Mouse (Mus musculus): ENCODE data around the gene Egfl7. TPM values are rescaled to one million over a fixed set of nuclear protein-coding genes. Genes with fewer than 3 reads are reported as not detected.

Gene Egfl7
- polyA plus RNA-seq, 1 experiment: 37.7 TPM

- no peaks in the 10 kb centered on the region for H3K9me3 ChIP-seq (replicated peaks; ENCODE audit: control insufficient read depth, insufficient read depth, low read length, poor library complexity, severe bottlenecking)
- no peaks in the 10 kb centered on the region for H3K36me3 ChIP-seq (ENCODE audit: control insufficient read depth, insufficient read depth, low read length, poor library complexity, severe bottlenecking)
- peaks cover 6% of the 10 kb centered on the region for H3K4me1 ChIP-seq (ENCODE audit: control insufficient read depth, insufficient read depth, low read length)
- no peak overlapping the region for H3K9ac ChIP-seq (ENCODE audit: low read depth, poor library complexity, severe bottlenecking)
- no peaks in the 10 kb centered on the region for H3K27me3 ChIP-seq (ENCODE audit: control insufficient read depth, insufficient read depth, low read length, poor library complexity, severe bottlenecking)
- no peak overlapping the region for H3K4me3 ChIP-seq (ENCODE audit: low read depth, low read length)
- no peak for TF ChIP-seq EP300 (IDR thresholded peaks at IDR 0.05; ENCODE audit: insufficient read depth, low read depth, low read length)
- no peak for TF ChIP-seq POLR2A (IDR thresholded peaks at IDR 0.05; ENCODE audit: insufficient read depth, low read length)
- TF ChIP-seq CTCF (IDR thresholded peaks at IDR 0.05; ENCODE audit: low read depth, low read length): no peak
- no peak overlapping the region for H3K27ac ChIP-seq (ENCODE audit: insufficient read depth, low read length)
These were observed 37.5 kb downstream of the Egfl7 start for GRCm38 (mm10) chr2:26617331-26617730.

- Histone ChIP-seq H3K4me3 (ENCODE audit: low read depth, low read length) (no peak overlapping the region), H3K4me1 (ENCODE audit: control insufficient read depth, insufficient read depth, low read length) (peaks cover under 1% of the 10 kb centered on the region), H3K27me3 (ENCODE audit: control insufficient read depth, insufficient read depth, low read length, poor library complexity, severe bottlenecking) (no peaks in the 10 kb centered on the region), H3K9me3 (replicated peaks; ENCODE audit: control insufficient read depth, insufficient read depth, low read length, poor library complexity, severe bottlenecking) (no peaks in the 10 kb centered on the region), H3K9ac (ENCODE audit: low read depth, poor library complexity, severe bottlenecking) (no peak overlapping the region), H3K36me3 (ENCODE audit: control insufficient read depth, insufficient read depth, low read length, poor library complexity, severe bottlenecking) (no peaks in the 10 kb centered on the region), H3K27ac (ENCODE audit: insufficient read depth, low read length) (no peak overlapping the region)
- TF ChIP-seq EP300 (IDR thresholded peaks at IDR 0.05; ENCODE audit: insufficient read depth, low read depth, low read length) (no peak), CTCF (IDR thresholded peaks at IDR 0.05; ENCODE audit: low read depth, low read length) (no peak), POLR2A (IDR thresholded peaks at IDR 0.05; ENCODE audit: insufficient read depth, low read length) (no peak)
These were observed 38.1 kb downstream of the Egfl7 start for GRCm38 (mm10) chr2:26617928-26618327.

GRCm38 (mm10) chr2:26621246-26621645 is 41.4 kb downstream of the Egfl7 start:
- H3K4me1 ChIP-seq (ENCODE audit: control insufficient read depth, insufficient read depth, low read length): no peaks in the 10 kb centered on the region
- no peaks in the 10 kb centered on the region for H3K36me3 ChIP-seq (ENCODE audit: control insufficient read depth, insufficient read depth, low read length, poor library complexity, severe bottlenecking)
- no peaks in the 10 kb centered on the region for H3K9me3 ChIP-seq (replicated peaks; ENCODE audit: control insufficient read depth, insufficient read depth, low read length, poor library complexity, severe bottlenecking)
- H3K27me3 ChIP-seq (ENCODE audit: control insufficient read depth, insufficient read depth, low read length, poor library complexity, severe bottlenecking): no peaks in the 10 kb centered on the region
- TF ChIP-seq POLR2A (IDR thresholded peaks at IDR 0.05; ENCODE audit: insufficient read depth, low read length): no peak
- TF ChIP-seq EP300 (IDR thresholded peaks at IDR 0.05; ENCODE audit: insufficient read depth, low read depth, low read length): no peak
- no peak for TF ChIP-seq CTCF (IDR thresholded peaks at IDR 0.05; ENCODE audit: low read depth, low read length)
- no peak overlapping the region for H3K4me3 ChIP-seq (ENCODE audit: low read depth, low read length)
- no peak overlapping the region for H3K9ac ChIP-seq (ENCODE audit: low read depth, poor library complexity, severe bottlenecking)
- H3K27ac ChIP-seq (ENCODE audit: insufficient read depth, low read length): no peak overlapping the region

GRCm38 (mm10) chr2:26622984-26623383 is 43.2 kb downstream of the Egfl7 start:
- Histone ChIP-seq H3K27me3 (ENCODE audit: control insufficient read depth, insufficient read depth, low read length, poor library complexity, severe bottlenecking) (no peaks in the 10 kb centered on the region), H3K4me3 (ENCODE audit: low read depth, low read length) (no peak overlapping the region), H3K27ac (ENCODE audit: insufficient read depth, low read length) (no peak overlapping the region), H3K4me1 (ENCODE audit: control insufficient read depth, insufficient read depth, low read length) (no peaks in the 10 kb centered on the region), H3K9me3 (replicated peaks; ENCODE audit: control insufficient read depth, insufficient read depth, low read length, poor library complexity, severe bottlenecking) (no peaks in the 10 kb centered on the region), H3K9ac (ENCODE audit: low read depth, poor library complexity, severe bottlenecking) (no peak overlapping the region), H3K36me3 (ENCODE audit: control insufficient read depth, insufficient read depth, low read length, poor library complexity, severe bottlenecking) (no peaks in the 10 kb centered on the region)
- TF ChIP-seq EP300 (IDR thresholded peaks at IDR 0.05; ENCODE audit: insufficient read depth, low read depth, low read length) (no peak), POLR2A (IDR thresholded peaks at IDR 0.05; ENCODE audit: insufficient read depth, low read length) (no peak), CTCF (IDR thresholded peaks at IDR 0.05; ENCODE audit: low read depth, low read length) (no peak)

- H3K27ac ChIP-seq (ENCODE audit: insufficient read depth, low read length): no peak overlapping the region
- no peak for TF ChIP-seq POLR2A (IDR thresholded peaks at IDR 0.05; ENCODE audit: insufficient read depth, low read length)
- TF ChIP-seq CTCF (IDR thresholded peaks at IDR 0.05; ENCODE audit: low read depth, low read length): no peak
- no peak for TF ChIP-seq EP300 (IDR thresholded peaks at IDR 0.05; ENCODE audit: insufficient read depth, low read depth, low read length)
- no peak overlapping the region for H3K9ac ChIP-seq (ENCODE audit: low read depth, poor library complexity, severe bottlenecking)
- H3K4me1 ChIP-seq (ENCODE audit: control insufficient read depth, insufficient read depth, low read length): no peaks in the 10 kb centered on the region
- H3K4me3 ChIP-seq (ENCODE audit: low read depth, low read length): no peak overlapping the region
- no peaks in the 10 kb centered on the region for H3K27me3 ChIP-seq (ENCODE audit: control insufficient read depth, insufficient read depth, low read length, poor library complexity, severe bottlenecking)
- no peaks in the 10 kb centered on the region for H3K36me3 ChIP-seq (ENCODE audit: control insufficient read depth, insufficient read depth, low read length, poor library complexity, severe bottlenecking)
- no peaks in the 10 kb centered on the region for H3K9me3 ChIP-seq (replicated peaks; ENCODE audit: control insufficient read depth, insufficient read depth, low read length, poor library complexity, severe bottlenecking)
These were observed 45.6 kb downstream of the Egfl7 start for GRCm38 (mm10) chr2:26625419-26625818.

GRCm38 (mm10) chr2:26626081-26626480 is 46.3 kb downstream of the Egfl7 start:
- TF ChIP-seq POLR2A (IDR thresholded peaks at IDR 0.05; ENCODE audit: insufficient read depth, low read length): no peak
- no peak for TF ChIP-seq CTCF (IDR thresholded peaks at IDR 0.05; ENCODE audit: low read depth, low read length)
- no peak for TF ChIP-seq EP300 (IDR thresholded peaks at IDR 0.05; ENCODE audit: insufficient read depth, low read depth, low read length)
- Histone ChIP-seq H3K9ac (ENCODE audit: low read depth, poor library complexity, severe bottlenecking) (no peak overlapping the region), H3K4me3 (ENCODE audit: low read depth, low read length) (no peak overlapping the region)

More at GRCm38 (mm10) chr2:26626081-26626480, 46.3 kb downstream of the Egfl7 start:
- no peaks in the 10 kb centered on the region for H3K27me3 ChIP-seq (ENCODE audit: control insufficient read depth, insufficient read depth, low read length, poor library complexity, severe bottlenecking)
- H3K36me3 ChIP-seq (ENCODE audit: control insufficient read depth, insufficient read depth, low read length, poor library complexity, severe bottlenecking): no peaks in the 10 kb centered on the region
- no peak overlapping the region for H3K27ac ChIP-seq (ENCODE audit: insufficient read depth, low read length)
- no peaks in the 10 kb centered on the region for H3K4me1 ChIP-seq (ENCODE audit: control insufficient read depth, insufficient read depth, low read length)
- no peaks in the 10 kb centered on the region for H3K9me3 ChIP-seq (replicated peaks; ENCODE audit: control insufficient read depth, insufficient read depth, low read length, poor library complexity, severe bottlenecking)

All from ES-Bruce4 (cell line).